Mouse (Mus musculus) megakaryocyte, embryonic 14.5 days (primary cell): Measurements from ENCODE around the gene Prl7c1.
"Not testable (repeated sequence)": the region's sequence is repeated elsewhere in the genome, so short reads cannot be mapped to it uniquely, and the experiment has no call there.

Source experiments
- FLI1 ChIP-seq: IDR thresholded peaks from 2 replicates; pipeline ENCODE4 v1.6.1; 2012; ENCODE audit warnings: low read length, inconsistent platforms, mixed read lengths
- GATA1 ChIP-seq: IDR thresholded peaks from 3 replicates; pipeline ENCODE4 v1.6.1; 2012; ENCODE audit warnings: mixed read lengths, low read length, inconsistent platforms, borderline replicate concordance

- TF ChIP-seq FLI1, GATA1: not testable (repeated sequence)
Observed at GRCm38 (mm10) chr13:27780704-27781103, at the start of gene Prl7c1.
